Mouse (Mus musculus) G1E-ER4 (cell line): ENCODE data around the gene Acvr1b. TPM values are rescaled to one million over a fixed set of nuclear protein-coding genes. Genes with fewer than 3 reads are reported as not detected.

Source experiments
- GATA1 ChIP-seq: IDR thresholded peaks from one replicate; pipeline ENCODE4 v1.8.0; 2012; ENCODE audit warnings: low read length, inconsistent platforms
- polyA plus RNA-seq: library from polyadenylated mRNA; stranded (reverse); fragments of >175 nt; gene quantifications from 2 replicates; pipeline ENCODE4 v1.2.3, GENCODE M21; 2012

Gene Acvr1b
- polyA plus RNA-seq, 1 experiment, result not detected

DNA sequence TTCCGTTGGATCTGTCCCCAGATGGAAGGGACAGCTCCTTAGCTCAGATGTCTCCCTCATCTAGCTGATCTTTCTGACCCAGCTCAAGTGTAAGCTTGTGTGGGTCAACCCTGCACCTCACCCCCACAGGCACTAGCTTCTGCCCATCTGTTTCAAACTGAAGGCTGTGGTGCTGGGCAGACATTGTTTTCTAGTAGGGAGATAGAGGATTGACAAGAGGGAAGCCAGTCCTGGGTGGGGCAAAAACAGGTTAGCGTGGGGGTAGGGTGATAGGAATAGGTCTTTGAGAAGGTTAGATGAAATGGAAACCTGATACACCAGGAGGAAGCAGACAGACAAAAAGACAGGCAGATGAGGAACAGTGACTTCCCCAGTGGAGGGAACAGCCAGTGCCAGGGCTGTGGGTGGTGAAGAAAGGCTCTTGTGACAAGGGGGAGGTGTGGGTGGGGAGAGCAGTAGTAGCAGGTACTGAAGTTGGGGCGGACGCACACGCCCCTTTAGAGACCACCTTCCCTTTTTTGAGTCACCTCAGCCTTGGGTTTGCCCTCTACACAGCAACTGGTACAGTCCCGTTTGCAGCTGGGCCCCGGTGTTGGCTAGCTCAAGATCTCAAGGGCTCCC is 82.1 kb downstream of the Acvr1b start:
- no peak for TF ChIP-seq GATA1

DNA sequence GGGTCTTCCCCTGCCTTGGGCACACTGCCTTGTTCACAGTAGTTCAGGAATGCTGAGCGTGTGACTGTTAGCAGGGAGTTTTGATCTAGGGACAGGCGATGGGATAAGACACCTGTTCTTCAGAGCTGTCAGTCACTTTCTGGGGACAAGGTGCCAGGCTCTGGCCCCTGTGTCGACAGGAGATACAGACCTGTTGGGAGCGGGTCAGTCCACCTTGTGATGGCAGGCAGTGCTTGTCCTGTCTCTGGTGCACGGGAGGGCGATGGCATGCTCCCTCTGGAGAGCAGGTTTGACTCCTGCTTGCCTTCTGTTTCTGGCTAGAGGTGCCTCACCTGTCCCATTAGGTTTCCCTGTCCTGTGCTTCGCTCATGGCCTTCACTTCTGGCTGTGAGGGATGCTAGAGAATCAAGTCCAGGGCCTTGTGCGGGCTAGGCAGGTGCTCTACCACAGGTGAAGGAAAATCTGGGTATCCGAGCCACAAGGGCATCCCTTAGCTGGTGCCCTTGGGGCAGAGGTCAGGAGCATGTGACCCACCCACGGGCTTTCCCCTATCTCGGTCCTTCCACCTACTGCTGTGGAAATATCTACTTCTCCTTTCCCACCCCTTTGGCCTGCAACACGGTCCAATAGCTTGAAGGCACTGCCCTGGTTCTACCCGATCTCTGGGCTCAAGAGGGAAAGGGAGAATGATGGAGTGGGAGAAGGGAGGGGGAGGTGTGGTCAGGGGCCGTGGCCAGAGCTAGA is 82.8 kb downstream of the Acvr1b start:
- TF ChIP-seq GATA1, result no peak

DNA sequence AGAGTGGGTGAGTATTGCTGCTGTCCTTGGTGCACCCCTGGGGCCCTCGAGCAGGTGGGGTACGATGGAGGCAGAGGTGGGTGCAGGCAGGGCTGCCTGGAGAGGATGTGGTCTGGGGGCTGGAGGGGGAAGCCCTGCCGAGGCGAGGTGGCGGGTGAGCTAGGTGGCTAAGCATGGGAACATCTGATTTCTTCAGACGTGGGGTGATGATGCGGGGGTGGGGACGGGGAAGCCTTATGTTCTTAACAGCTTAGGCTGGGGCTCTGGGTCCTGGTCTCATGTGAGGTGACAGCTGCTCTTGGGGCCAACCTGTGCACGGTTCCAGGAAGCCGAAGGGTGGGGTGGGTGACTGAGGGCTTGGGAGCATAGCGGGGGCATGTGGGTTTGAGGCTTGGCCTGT is 84.6 kb downstream of the Acvr1b start:
- TF ChIP-seq GATA1, result no peak

DNA sequence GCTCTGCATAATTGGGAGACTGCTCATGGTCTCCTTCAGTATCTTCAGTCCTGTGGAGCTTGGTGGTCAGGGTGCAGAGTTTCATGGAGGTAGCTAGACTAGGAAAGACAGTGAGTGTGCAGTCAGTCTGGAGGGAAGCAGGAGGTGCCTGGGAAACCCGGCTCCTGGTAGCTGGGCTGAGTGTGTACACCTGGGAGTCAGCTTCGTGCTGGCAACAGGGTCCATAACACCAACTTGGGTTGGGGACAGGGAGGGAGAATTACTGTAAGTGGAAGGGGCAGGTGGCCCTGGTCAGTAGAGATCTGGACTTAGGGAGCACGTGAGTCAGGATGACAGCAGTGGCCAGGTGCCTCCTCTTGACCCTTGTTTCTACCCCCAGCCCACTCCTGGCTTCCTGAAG is 86.1 kb downstream of the Acvr1b start:
- TF ChIP-seq GATA1, result no peak

DNA sequence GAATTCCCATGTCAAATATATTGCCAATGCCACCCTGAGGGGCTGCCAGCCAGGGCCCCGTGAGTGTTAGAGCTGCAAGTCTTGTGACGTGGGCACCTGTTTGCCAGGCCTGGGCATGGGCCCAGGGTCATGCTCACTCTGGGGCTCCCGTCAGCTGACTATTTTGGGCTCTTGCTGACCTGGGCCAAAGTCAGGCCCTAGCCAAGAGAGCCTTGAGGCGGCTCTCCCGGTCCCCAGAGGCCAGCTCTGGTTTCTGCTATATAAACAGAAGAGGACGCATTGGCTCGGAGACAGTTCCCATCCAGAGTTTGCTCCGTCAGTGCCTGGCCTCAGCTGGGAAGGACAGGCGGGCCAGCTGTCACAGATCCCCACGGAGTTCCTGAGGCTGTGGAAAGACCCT is 86.5 kb downstream of the Acvr1b start:
- no peak for TF ChIP-seq GATA1

DNA sequence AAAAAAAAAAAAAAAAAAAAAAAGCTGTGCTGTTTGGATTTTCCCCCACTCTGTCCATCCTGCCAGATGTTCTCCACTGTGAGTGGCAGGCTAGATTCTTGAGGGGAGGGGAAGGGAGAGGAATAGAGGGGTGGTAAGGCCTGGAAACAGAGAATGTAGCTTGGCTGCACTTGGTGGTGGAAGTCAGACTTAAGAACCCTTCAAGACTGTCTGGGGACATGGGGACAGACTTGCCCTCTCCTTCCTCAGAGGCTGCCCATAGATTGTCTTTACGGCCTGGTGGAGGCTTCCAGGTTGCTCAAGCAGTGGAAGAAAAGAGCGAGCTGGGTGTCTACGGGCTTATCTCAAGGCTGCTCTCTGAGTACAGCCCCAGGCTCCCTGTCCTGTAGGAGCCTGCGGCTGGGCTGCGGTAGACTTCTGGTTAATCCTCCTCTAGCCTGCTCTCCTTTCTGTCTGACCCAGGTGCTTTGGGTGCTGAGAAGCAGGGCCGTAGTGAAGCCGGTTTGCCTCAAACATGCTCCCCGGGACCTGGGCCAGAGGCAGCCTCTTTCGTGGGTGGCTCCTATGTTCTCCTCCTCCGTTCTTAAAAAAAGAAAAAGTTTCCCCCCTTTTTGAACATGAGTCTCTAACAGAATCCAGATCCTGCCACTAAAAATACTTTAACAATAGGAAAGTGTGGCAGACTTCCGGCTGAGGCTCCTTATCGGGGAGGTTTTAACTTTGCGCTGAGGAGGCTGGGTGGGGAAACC is 87.2 kb downstream of the Acvr1b start:
- TF ChIP-seq GATA1, result no peak

DNA sequence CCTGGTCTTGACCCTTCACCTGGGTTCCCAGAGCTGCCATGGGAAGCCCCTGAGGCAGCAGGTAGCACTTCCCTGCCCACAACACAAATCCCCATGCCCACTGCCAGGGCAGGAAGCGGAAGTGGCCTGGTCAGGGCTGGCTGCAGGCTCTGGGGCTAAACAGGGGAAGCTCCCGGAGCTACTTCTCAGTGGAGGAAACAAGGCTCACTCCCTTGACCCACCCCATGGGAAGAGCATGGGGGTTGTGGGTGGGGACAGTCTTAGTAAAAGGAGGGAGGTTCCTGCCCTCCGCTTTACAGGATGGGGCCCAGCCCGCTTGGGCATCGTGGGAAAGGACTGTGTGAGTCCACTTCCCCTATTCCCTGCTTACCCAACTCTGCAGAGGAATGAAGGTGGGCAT is 88.6 kb downstream of the Acvr1b start:
- TF ChIP-seq GATA1, result no peak

Other genes with a start within 250 kb of the Acvr1b start
- not detected in 2 replicates for gene Gm47841, start 126.7 kb upstream of the Acvr1b start, polyA plus RNA-seq
- not detected in 2 replicates for gene Fignl2, start 95.5 kb upstream of the Acvr1b start, polyA plus RNA-seq
- not detected in 2 replicates for gene Ankrd33, start 58.3 kb upstream of the Acvr1b start, polyA plus RNA-seq
- not detected in 2 replicates for gene Acvrl1, start 45.5 kb upstream of the Acvr1b start, polyA plus RNA-seq
- not detected in 2 replicates for gene Grasp, start 50.1 kb downstream of the Acvr1b start, polyA plus RNA-seq
- not detected in 2 replicates for gene Nr4a1, start 80.2 kb downstream of the Acvr1b start, polyA plus RNA-seq
- 39.0 and 53.7 TPM in 2 replicates for gene Atg101, start 110.2 kb downstream of the Acvr1b start, polyA plus RNA-seq
- not detected in 2 replicates for gene 6030408B16Rik, start 119.1 kb downstream of the Acvr1b start, polyA plus RNA-seq
- gene Krt80, start 196.1 kb downstream of the Acvr1b start, polyA plus RNA-seq, result not detected in 2 replicates
- gene Krt7, start 237.0 kb downstream of the Acvr1b start, polyA plus RNA-seq, result not detected in 2 replicates